Mouse (Mus musculus) MEL (cell line): ENCODE data around the gene Mamstr.

ENCODE experiments used
- CTCF ChIP-seq, 3 experiments: IDR thresholded peaks in 2 of 3; conservative IDR thresholded peaks in 1 of 3; 2 replicates each; pipeline ENCODE4 v1.5.1; 2011 to 2012; ENCODE audit warnings: low read length in 3 of 3, low read depth in 2 of 3, mild to moderate bottlenecking in 2 of 3, improper control_type of control experiment in 1 of 3, inconsistent platforms in 1 of 3, mixed read lengths in 1 of 3, moderate library complexity in 1 of 3; ENCODE audit not compliant: control insufficient read depth in 1 of 3, insufficient read depth in 1 of 3, poor library complexity in 1 of 3, severe bottlenecking in 1 of 3
- ELF1 ChIP-seq: IDR thresholded peaks from 2 replicates; pipeline ENCODE4 v1.6.1; 2014; ENCODE audit warnings: low read depth, mild to moderate bottlenecking, inconsistent platforms, low read length, improper control_type of control experiment, moderate library complexity
- JUND ChIP-seq: IDR thresholded peaks from 2 replicates; pipeline ENCODE4 v1.6.1; 2011; ENCODE audit warnings: low read depth, mild to moderate bottlenecking, improper control_type of control experiment, low read length
- MYB ChIP-seq: IDR thresholded peaks from 2 replicates; pipeline ENCODE4 v1.6.1; 2011; ENCODE audit warnings: mild to moderate bottlenecking, low read depth, low read length, improper control_type of control experiment
- NELFE ChIP-seq: IDR thresholded peaks from 2 replicates; pipeline ENCODE4 v1.6.1; 2011; ENCODE audit warnings: low read depth, low read length, improper control_type of control experiment
- POLR2A ChIP-seq, 2 experiments: IDR thresholded peaks; 2 replicates each; pipeline ENCODE4 v1.6.1; 2011 to 2012; ENCODE audit warnings: low read length in 2 of 2, mild to moderate bottlenecking in 2 of 2, control low read depth in 1 of 2, improper control_type of control experiment in 1 of 2, low read depth in 1 of 2, moderate library complexity in 1 of 2; ENCODE audit not compliant: control insufficient read depth in 1 of 2, insufficient read depth in 1 of 2, poor library complexity in 1 of 2
- UBTF ChIP-seq: IDR thresholded peaks from 2 replicates; pipeline ENCODE4 v1.6.1; 2012; ENCODE audit warnings: low read depth, mild to moderate bottlenecking, inconsistent platforms, low read length, improper control_type of control experiment, moderate library complexity, borderline replicate concordance; ENCODE audit not compliant: insufficient read depth
- USF1 ChIP-seq: IDR thresholded peaks from 2 replicates; pipeline ENCODE4 v1.6.1; 2014; ENCODE audit warnings: low read depth, mild to moderate bottlenecking, inconsistent platforms, low read length, improper control_type of control experiment, moderate library complexity
- ZC3H11A ChIP-seq: IDR thresholded peaks from 2 replicates; pipeline ENCODE4 v1.6.1; 2012; ENCODE audit warnings: low read depth, mild to moderate bottlenecking, inconsistent platforms, low read length, improper control_type of control experiment
- ZNF384 ChIP-seq: IDR thresholded peaks from 2 replicates; pipeline ENCODE4 v1.6.1; 2012; ENCODE audit warnings: low read depth, mild to moderate bottlenecking, inconsistent platforms, low read length, improper control_type of control experiment

DNA sequence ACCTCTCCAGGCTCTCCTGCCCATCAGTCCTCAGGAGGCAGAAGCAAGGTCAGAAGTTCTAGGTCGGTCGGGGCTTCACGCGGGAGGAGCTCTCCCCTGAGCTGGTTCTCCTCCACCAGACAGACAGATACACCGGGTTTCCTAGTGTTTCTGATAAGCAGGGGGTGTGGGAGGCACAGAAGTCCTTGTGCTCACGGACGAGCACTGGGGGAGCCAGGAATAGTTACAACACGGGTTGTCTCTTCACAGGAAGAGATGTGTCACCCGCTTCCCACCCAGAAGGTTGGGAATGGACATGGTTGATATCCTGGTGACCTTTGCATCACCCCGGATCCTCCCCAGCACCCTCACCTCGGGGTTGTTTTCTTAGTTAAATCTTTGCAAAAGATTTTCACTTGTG lies 50.0 kb downstream of the Mamstr start:
- TF ChIP-seq CTCF (IDR thresholded peaks at IDR 0.05 in 2 of 3, conservative IDR thresholded peaks at IDR 0.05 in 1 of 3; ENCODE audit: control insufficient read depth in 1 of 3, insufficient read depth in 1 of 3, low read depth in 2 of 3, low read length in 3 of 3, poor library complexity in 1 of 3, severe bottlenecking in 1 of 3): no peak
- no peak for TF ChIP-seq JUND
- TF ChIP-seq ELF1: no peak
- no peak for TF ChIP-seq ZNF384
- TF ChIP-seq NELFE: no peak
- TF ChIP-seq UBTF: no peak
- TF ChIP-seq POLR2A (IDR thresholded peaks at IDR 0.05; ENCODE audit: control insufficient read depth in 1 of 2, insufficient read depth in 1 of 2, low read depth in 1 of 2, low read length in 2 of 2, poor library complexity in 1 of 2): no peak
- no peak for TF ChIP-seq MYB
- no peak for TF ChIP-seq USF1
- no peak for TF ChIP-seq ZC3H11A
